Comparison of ENCODE assay signal across 26 mouse cellular contexts in genomic region chr11:99489233-99489632, GRCm38 (mm10). TPM values are rescaled to one million over a fixed set of nuclear protein-coding genes. Genes with fewer than 3 reads are reported as not detected.
DNase-seq lines count a peak whose midpoint lies in the region; ATAC-seq and TF ChIP-seq lines count a peak whose summit lies in the region.
"Had no signal": no experiment of that assay in that cellular context is flagged by ENCODE, and none has a peak within 500 bp of the region (broad histone marks: within the 10 kb centered on the region; RNA-seq: fewer than 3 reads in every experiment).

No protein-coding gene starts in this region.

- no peak overlapping the region for H3K9ac ChIP-seq in liver, postnatal 0 days (replicated peaks)
- no peak overlapping the region for H3K9ac ChIP-seq in liver, embryonic 11.5 days (ENCODE audit: low read depth, low read length)
- no peak overlapping the region for H3K9ac ChIP-seq in stomach, embryonic 14.5 days (replicated peaks; ENCODE audit: low read depth, low read length)
- H3K9ac ChIP-seq: embryonic facial prominence, embryonic 13.5 days; hindbrain, embryonic 12.5 days; liver, embryonic 14.5 days; neural tube, embryonic 12.5 days had no signal

- 0 out of 2 replicates have a peak overlapping the region, but pooled peaks have one; percentile 82 for H3K27ac ChIP-seq in liver, postnatal 0 days (ENCODE audit: low read depth)
- no peak overlapping the region for H3K27ac ChIP-seq in liver, embryonic 11.5 days (ENCODE audit: low read depth, low read length)
- peak overlapping the region; percentile 87 for H3K27ac ChIP-seq in stomach, embryonic 14.5 days (ENCODE audit: low read length)
- H3K27ac ChIP-seq: embryonic facial prominence, embryonic 13.5 days; heart, embryonic 10.5 days; hindbrain, embryonic 12.5 days; liver, embryonic 14.5 days; neural tube, embryonic 12.5 days had no signal

- H3K4me2 ChIP-seq in liver, postnatal 0 days (ENCODE audit: low read depth, low read length) = no peak overlapping the region
- no peak overlapping the region for H3K4me2 ChIP-seq in liver, embryonic 11.5 days
- H3K4me2 ChIP-seq in stomach, embryonic 14.5 days (replicated peaks; ENCODE audit: low read depth, low read length) = no peak overlapping the region
- H3K4me2 ChIP-seq: embryonic facial prominence, embryonic 13.5 days; hindbrain, embryonic 12.5 days; neural tube, embryonic 12.5 days had no signal

- WGBS in liver, postnatal 0 days (ENCODE audit: insufficient replicate concordance) = 59% methylated on average over 3 of the region's 3 CpGs
- 63% methylated on average over 3 of the region's 3 CpGs for WGBS in liver, embryonic 11.5 days
- WGBS in large intestine, adult 2 months = 24% methylated on average over 3 of the region's 3 CpGs
- WGBS in stomach, embryonic 14.5 days = 53% methylated on average over 3 of the region's 3 CpGs

- no peaks in the 10 kb centered on the region for H3K9me3 ChIP-seq in liver, postnatal 0 days (ENCODE audit: low read length)
- H3K9me3 ChIP-seq in liver, embryonic 11.5 days (ENCODE audit: control insufficient read depth, low read length) = no peaks in the 10 kb centered on the region
- no peaks in the 10 kb centered on the region for H3K9me3 ChIP-seq in stomach, embryonic 14.5 days (ENCODE audit: control insufficient read depth, low read depth, low read length)
- H3K9me3 ChIP-seq: embryonic facial prominence, embryonic 13.5 days; heart, embryonic 10.5 days; hindbrain, embryonic 12.5 days; neural tube, embryonic 12.5 days had no signal

- H3K4me1 ChIP-seq in liver, postnatal 0 days (ENCODE audit: insufficient read depth) = peaks cover 3% of the 10 kb centered on the region; the same call in 1 of the 2 replicates
- H3K4me1 ChIP-seq in liver, embryonic 11.5 days (replicated peaks; ENCODE audit: control insufficient read depth, insufficient read depth, low read length) = peaks cover 2% of the 10 kb centered on the region; the same call in 1 of the 2 replicates
- 0 out of 2 replicates have a peak, but pooled peaks cover 9% of the 10 kb centered on the region for H3K4me1 ChIP-seq in stomach, embryonic 14.5 days (ENCODE audit: control insufficient read depth, insufficient read depth, low read length)
- H3K4me1 ChIP-seq: embryonic facial prominence, embryonic 13.5 days; neural tube, embryonic 12.5 days had no signal

- no peaks in the 10 kb centered on the region for H3K27me3 ChIP-seq in liver, postnatal 0 days (ENCODE audit: insufficient read depth, low read length)
- no peaks in the 10 kb centered on the region for H3K27me3 ChIP-seq in liver, embryonic 11.5 days (replicated peaks; ENCODE audit: control insufficient read depth, insufficient read depth, low read length)
- H3K27me3 ChIP-seq in stomach, embryonic 14.5 days (ENCODE audit: control insufficient read depth, insufficient read depth, low read length) = no peaks in the 10 kb centered on the region
- H3K27me3 ChIP-seq: embryonic facial prominence, embryonic 13.5 days; hindbrain, embryonic 12.5 days; neural tube, embryonic 12.5 days had no signal

- no peak for TF ChIP-seq EP300 in liver, postnatal 0 days (IDR thresholded peaks at IDR 0.05; ENCODE audit: low read depth)

- DNase-seq in embryo, embryonic 10.5 days (ENCODE audit: low spot score) = peak; percentile 13
- DNase-seq in embryo, embryonic 10 days (ENCODE audit: low spot score) = no peak
- DNase-seq in liver, postnatal 0 days = no peak
- DNase-seq in liver, embryonic 11.5 days (ENCODE audit: low spot score) = no peak
- DNase-seq in large intestine, adult 2 months (ENCODE audit: low read depth, low spot score) = peak; percentile 89
- no peak for DNase-seq in adrenal gland, postnatal 4 days (ENCODE audit: low spot score in 2 of 2)
- DNase-seq in urinary bladder, postnatal 36 days (ENCODE audit: low spot score in 2 of 2) = no peak
- DNase-seq: adrenal gland, adult 2 months; cerebellum, adult 11-12 months; cerebellum, postnatal 25 days; gastrocnemius, postnatal 36 days; heart, postnatal 10 days; kidney, adult 11 months; thymus, postnatal 4 days had no signal

- ATAC-seq in liver, postnatal 0 days = no peak
- no peak for ATAC-seq in liver, embryonic 11.5 days (replicated peaks; ENCODE audit: low FRiP score)
- peak; percentile 79 for ATAC-seq in stomach, embryonic 14.5 days (ENCODE audit: insufficient number of reproducible peaks, insufficient read depth, low FRiP score, low read depth)

- no peak for TF ChIP-seq CTCF in liver, postnatal 0 days (IDR thresholded peaks at IDR 0.05; ENCODE audit: low read depth)

- no peak overlapping the region for H3K4me3 ChIP-seq in liver, postnatal 0 days (ENCODE audit: low read depth, low read length)
- no peak overlapping the region for H3K4me3 ChIP-seq in liver, embryonic 11.5 days (ENCODE audit: low read depth, low read length)
- no peak overlapping the region for H3K4me3 ChIP-seq in stomach, embryonic 14.5 days (ENCODE audit: low read depth, low read length)
- H3K4me3 ChIP-seq: embryonic facial prominence, embryonic 13.5 days; heart, embryonic 10.5 days; hindbrain, embryonic 12.5 days; neural tube, embryonic 12.5 days had no signal

- no peaks in the 10 kb centered on the region for H3K36me3 ChIP-seq in liver, postnatal 0 days (replicated peaks; ENCODE audit: insufficient read depth, low read length)
- no peaks in the 10 kb centered on the region for H3K36me3 ChIP-seq in liver, embryonic 11.5 days (ENCODE audit: control insufficient read depth, insufficient read depth, low read length)
- no peaks in the 10 kb centered on the region for H3K36me3 ChIP-seq in stomach, embryonic 14.5 days (ENCODE audit: control insufficient read depth, insufficient read depth, low read length)
- H3K36me3 ChIP-seq: embryonic facial prominence, embryonic 13.5 days; heart, embryonic 10.5 days; hindbrain, embryonic 12.5 days; neural tube, embryonic 12.5 days had no signal

RNA-seq across cellular contexts. Expression of gene Krt23, which starts 3.7 kb away (rescaled TPM):
- 15.7 and 16.5 TPM in 2 replicates for polyA plus RNA-seq in liver, postnatal 0 days (2015; fragmentation: Nextera tagmentation; extraction: Ambion mirVana)
- 0.38 TPM in 2 replicates for polyA plus RNA-seq in liver, embryonic 11.5 days (2014; fragmentation: Nextera tagmentation; extraction: Ambion mirVana)
- 1.0 and 2.8 TPM in 2 replicates for polyA plus RNA-seq in large intestine, adult 2 months (2012; rRNA removed)
- 18.3 and 21.4 TPM in 2 replicates for polyA plus RNA-seq in stomach, embryonic 14.5 days (2014; fragmentation: Nextera tagmentation; extraction: Ambion mirVana)
- total RNA-seq in adrenal gland, postnatal 4 days (2021) = 1 to 10 TPM in 1 of 2 experiments, under 1 TPM in 1; 0.62 to 3.1 TPM
- total RNA-seq: adrenal gland, adult 2 months; gastrocnemius, postnatal 36 days; layer of hippocampus, postnatal 10 days; left cerebral cortex, postnatal 14 days; megakaryocyte, adult 5-6 weeks; MEL had no signal
- polyA plus RNA-seq: adrenal gland, adult 2 months; neural tube, embryonic 12.5 days had no signal

RNA-seq across cellular contexts. Expression of gene Krt39, which starts 31.9 kb away (rescaled TPM):
- polyA plus RNA-seq in liver, postnatal 0 days (2015; fragmentation: Nextera tagmentation; extraction: Ambion mirVana) = not detected in 2 replicates
- not detected in 2 replicates for polyA plus RNA-seq in liver, embryonic 11.5 days (2014; fragmentation: Nextera tagmentation; extraction: Ambion mirVana)
- polyA plus RNA-seq in large intestine, adult 2 months (2012; rRNA removed) = not detected in 2 replicates
- not detected in 2 replicates for polyA plus RNA-seq in stomach, embryonic 14.5 days (2014; fragmentation: Nextera tagmentation; extraction: Ambion mirVana)
- not detected for total RNA-seq in adrenal gland, postnatal 4 days (2021)
- total RNA-seq: adrenal gland, adult 2 months; gastrocnemius, postnatal 36 days; heart, postnatal 10 days; layer of hippocampus, postnatal 10 days; left cerebral cortex, postnatal 14 days; megakaryocyte, adult 5-6 weeks; MEL had no signal
- polyA plus RNA-seq: adrenal gland, adult 2 months; embryonic facial prominence, embryonic 13.5 days; heart, embryonic 10.5 days; hindbrain, embryonic 12.5 days; liver, embryonic 14.5 days; neural tube, embryonic 12.5 days; spleen, adult 2 months had no signal

RNA-seq across cellular contexts. Expression of gene Krt20, which starts 51.3 kb away (rescaled TPM):
- polyA plus RNA-seq in liver, postnatal 0 days (2015; fragmentation: Nextera tagmentation; extraction: Ambion mirVana) = 13.3 and 14.5 TPM in 2 replicates
- polyA plus RNA-seq in liver, embryonic 11.5 days (2014; fragmentation: Nextera tagmentation; extraction: Ambion mirVana) = 32.1 and 34.1 TPM in 2 replicates
- 409 and 926 TPM in 2 replicates for polyA plus RNA-seq in large intestine, adult 2 months (2012; rRNA removed)
- 3.0 and 3.9 TPM in 2 replicates for polyA plus RNA-seq in stomach, embryonic 14.5 days (2014; fragmentation: Nextera tagmentation; extraction: Ambion mirVana)
- total RNA-seq in adrenal gland, postnatal 4 days (2021) = 1 to 10 TPM; 2.4 to 2.7 TPM
- total RNA-seq: layer of hippocampus, postnatal 10 days; left cerebral cortex, postnatal 14 days; megakaryocyte, adult 5-6 weeks; MEL had no signal
- polyA plus RNA-seq: adrenal gland, adult 2 months had no signal

RNA-seq across cellular contexts. Expression of gene Krt40, which starts 53.7 kb away (rescaled TPM):
- polyA plus RNA-seq in liver, postnatal 0 days (2015; fragmentation: Nextera tagmentation; extraction: Ambion mirVana) = not detected in 2 replicates
- polyA plus RNA-seq in liver, embryonic 11.5 days (2014; fragmentation: Nextera tagmentation; extraction: Ambion mirVana) = 0.21 TPM in 1 of 2 replicates, not detected in the other
- polyA plus RNA-seq in large intestine, adult 2 months (2012; rRNA removed) = not detected in 2 replicates
- not detected in 2 replicates for polyA plus RNA-seq in stomach, embryonic 14.5 days (2014; fragmentation: Nextera tagmentation; extraction: Ambion mirVana)
- not detected for total RNA-seq in adrenal gland, postnatal 4 days (2021)
- total RNA-seq: adrenal gland, adult 2 months; gastrocnemius, postnatal 36 days; heart, postnatal 10 days; layer of hippocampus, postnatal 10 days; left cerebral cortex, postnatal 14 days; megakaryocyte, adult 5-6 weeks; MEL had no signal
- polyA plus RNA-seq: adrenal gland, adult 2 months; embryonic facial prominence, embryonic 13.5 days; heart, embryonic 10.5 days; hindbrain, embryonic 12.5 days; liver, embryonic 14.5 days; neural tube, embryonic 12.5 days; spleen, adult 2 months; testis, adult 2 months had no signal

Comparison
In these comparisons a context has a peak if more than half of its experiments do, and no peak if none do; other contexts are left out.
1. DNase-seq: peak in embryo, embryonic 10.5 days (single experiment) and large intestine, adult 2 months (single experiment); none in embryo, embryonic 10 days (single experiment), liver, postnatal 0 days (single experiment), liver, embryonic 11.5 days (single experiment), adrenal gland, postnatal 4 days (0 of 2) and urinary bladder, postnatal 36 days (0 of 2).
2. RNA of gene Krt20, which starts 51.3 kb away (polyA plus RNA-seq): 409 to 926 TPM in large intestine, adult 2 months; 32.1 to 34.1 TPM in liver, embryonic 11.5 days, 13.3 to 14.5 TPM in liver, postnatal 0 days and 3.0 to 3.9 TPM in stomach, embryonic 14.5 days; every median in the first group is over 10 times any median in the second.